Mouse (Mus musculus) stomach, postnatal 0 days (tissue): Measurements from ENCODE around the gene Mertk. TPM values are rescaled to one million over a fixed set of nuclear protein-coding genes. Genes with fewer than 3 reads are reported as not detected.

Experiments
- ATAC-seq: fragments of 200-750 bp; cut with Nextera tagmentation; 2 replicates; pipeline ENCODE4 v1.8.0; 2017; ENCODE audit not compliant: low FRiP score, low TSS enrichment
- DNase-seq: peaks from one replicate; pipeline ENCODE4 v3.0.0-alpha.2; 2016; ENCODE audit warnings: low spot score
- H3K27ac ChIP-seq: fragments of 300-500 bp; sonication (generic); replicated peaks from 2 replicates; pipeline ENCODE4 v1.5.1; 2014; ENCODE audit warnings: mild to moderate bottlenecking, control low read depth
- H3K27me3 ChIP-seq: fragments of 300-500 bp; sonication (generic); 2 replicates; pipeline ENCODE4 v1.6.1; 2014; ENCODE audit warnings: low read length; ENCODE audit not compliant: control insufficient read depth, insufficient read depth
- H3K36me3 ChIP-seq: fragments of 300-500 bp; sonication (generic); 2 replicates; pipeline ENCODE4 v1.6.1; 2014; ENCODE audit warnings: low read length, mixed read lengths; ENCODE audit not compliant: control insufficient read depth, insufficient read depth
- H3K4me1 ChIP-seq: fragments of 300-500 bp; sonication (generic); replicated peaks from 2 replicates; pipeline ENCODE4 v1.6.1; 2014; ENCODE audit warnings: antibody characterized with exemption; ENCODE audit not compliant: control insufficient read depth, insufficient read depth
- H3K4me2 ChIP-seq: fragments of 300-500 bp; sonication (generic); replicated peaks from 2 replicates; pipeline ENCODE4 v1.6.1; 2014; ENCODE audit warnings: low read depth, mild to moderate bottlenecking, control low read depth, moderate library complexity
- H3K4me3 ChIP-seq: fragments of 300-500 bp; sonication (generic); 2 replicates; pipeline ENCODE4 v1.5.1; 2014; ENCODE audit warnings: low read depth, low read length, control low read depth
- H3K9ac ChIP-seq: fragments of 300-500 bp; sonication (generic); 2 replicates; pipeline ENCODE4 v1.6.1; 2014; ENCODE audit warnings: mild to moderate bottlenecking, low read length, control low read depth, mixed read lengths
- H3K9me3 ChIP-seq: fragments of 300-500 bp; sonication (generic); 2 replicates; pipeline ENCODE4 v1.6.1; 2016; ENCODE audit warnings: low read length; ENCODE audit not compliant: control insufficient read depth
- CTCF ChIP-seq: IDR thresholded peaks from 2 replicates; pipeline ENCODE4 v1.5.1; 2016; ENCODE audit warnings: antibody characterized with exemption, low read depth, mild to moderate bottlenecking, moderate library complexity
- EP300 ChIP-seq: optimal IDR thresholded peaks from 2 replicates; pipeline ENCODE3; 2016; ENCODE audit warnings: antibody characterized with exemption
- WGBS: fragments of 180-500 bp; shearing (Covaris S2); extraction: QIAGEN DNeasy Blood & Tissue Kit; methylation state at CpG from one replicate; pipeline ENCODE4 v1.1.7; 2014; 5-methylcytosine and 5-hydroxymethylcytosine counted together
- polyA plus RNA-seq: library from polyadenylated mRNA; unstranded; fragments of >200 nt; fragmentation: Nextera tagmentation; extraction: Ambion mirVana; gene quantifications from 2 replicates; pipeline ENCODE4 v1.2.1, GENCODE M21; 2015

Mertk gene
- polyA plus RNA-seq, 1 experiment from 2014 or later: 1.6 TPM

GRCm38 (mm10) chr2:128771750-128772338, 73.1 kb downstream of the Mertk start:
- ATAC-seq: no peak

DNA sequence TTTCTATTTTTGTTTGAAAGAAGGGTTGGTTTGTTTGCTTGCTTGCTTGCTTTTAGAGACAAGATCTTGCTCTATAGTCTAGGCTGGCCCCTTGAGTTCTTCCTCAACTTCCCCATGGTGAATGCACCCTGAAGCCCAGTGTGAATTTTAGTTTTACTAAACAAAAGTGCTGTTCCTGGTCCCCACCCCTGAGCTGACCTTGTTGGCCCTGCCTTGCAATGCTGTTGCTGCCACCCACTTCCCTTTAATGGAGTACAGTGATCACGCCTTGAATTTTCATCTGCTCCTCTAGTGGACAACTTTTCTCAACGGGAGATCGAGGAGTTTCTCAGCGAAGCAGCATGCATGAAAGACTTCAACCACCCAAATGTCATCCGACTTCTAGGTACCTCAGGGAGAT, 83.5 kb downstream of the Mertk start:
- H3K9ac ChIP-seq: no peak overlapping the region
- no peaks in the 10 kb centered on the region for H3K36me3 ChIP-seq
- H3K4me2 ChIP-seq: no peak overlapping the region
- H3K27me3 ChIP-seq: no peaks in the 10 kb centered on the region
- no peaks in the 10 kb centered on the region for H3K4me1 ChIP-seq
- TF ChIP-seq CTCF (no peak), EP300 (no peak)
- DNase-seq: no peak
- 84% methylated on average over 5 of the region's 5 CpGs for WGBS
- no peak overlapping the region for H3K27ac ChIP-seq
- H3K9me3 ChIP-seq: no peaks in the 10 kb centered on the region
- no peak for ATAC-seq
- no peak overlapping the region for H3K4me3 ChIP-seq

More at GRCm38 (mm10) chr2:128771750-128772338, 73.1 kb downstream of the Mertk start:
- H3K36me3 ChIP-seq: no peaks in the 10 kb centered on the region
- H3K27me3 ChIP-seq: no peaks in the 10 kb centered on the region
- no peaks in the 10 kb centered on the region for H3K4me1 ChIP-seq
- WGBS: 89% methylated on average over 7 of the region's 7 CpGs
- no peak overlapping the region for H3K27ac ChIP-seq
- no peak overlapping the region for H3K9ac ChIP-seq
- H3K4me2 ChIP-seq: no peak overlapping the region
- no peak for DNase-seq
- no peaks in the 10 kb centered on the region for H3K9me3 ChIP-seq
- TF ChIP-seq EP300: no peak
- TF ChIP-seq CTCF: no peak
- H3K4me3 ChIP-seq: no peak overlapping the region

DNA sequence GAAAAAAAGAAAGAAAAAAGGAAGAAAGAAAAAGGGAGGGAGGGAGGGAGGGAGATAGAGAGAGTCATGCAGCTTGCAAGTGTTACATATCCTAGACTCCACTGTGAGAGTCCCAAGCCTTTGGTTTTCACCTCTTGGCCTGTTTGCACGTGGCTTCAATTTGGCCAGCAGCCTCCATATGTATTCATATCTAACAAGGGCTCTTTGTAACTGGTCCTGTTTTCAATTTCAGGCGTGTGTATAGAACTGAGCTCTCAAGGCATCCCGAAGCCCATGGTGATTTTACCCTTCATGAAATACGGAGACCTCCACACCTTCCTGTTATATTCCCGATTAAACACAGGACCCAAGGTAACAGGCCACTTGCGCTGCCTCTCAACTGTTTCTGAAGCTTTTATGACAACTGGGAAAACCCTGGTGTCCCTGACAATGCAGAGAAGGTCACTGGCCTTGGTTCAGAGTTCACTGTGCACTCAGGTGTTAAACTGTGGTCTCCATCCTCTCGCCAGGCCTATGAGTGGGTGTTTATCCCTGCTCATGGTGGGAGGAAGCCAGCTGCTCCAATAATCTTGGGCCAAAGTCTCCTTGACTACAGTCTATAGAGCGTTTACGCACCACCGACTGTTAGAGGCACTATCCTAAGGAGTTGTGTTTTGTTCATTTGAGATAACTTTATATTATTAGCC, 85.0 kb downstream of the Mertk start:
- Histone ChIP-seq H3K4me3 (no peak overlapping the region), H3K36me3 (no peaks in the 10 kb centered on the region), H3K4me2 (no peak overlapping the region), H3K27ac (no peak overlapping the region), H3K4me1 (no peaks in the 10 kb centered on the region), H3K9ac (no peak overlapping the region), H3K27me3 (no peaks in the 10 kb centered on the region), H3K9me3 (no peaks in the 10 kb centered on the region)
- DNase-seq (no peak), ATAC-seq (no peak)
- TF ChIP-seq CTCF (no peak), EP300 (no peak)
- 89% methylated on average over 10 of the region's 10 CpGs for WGBS

- Histone ChIP-seq H3K27ac (no peak overlapping the region), H3K4me3 (no peak overlapping the region), H3K4me2 (no peak overlapping the region), H3K9ac (no peak overlapping the region), H3K9me3 (no peaks in the 10 kb centered on the region), H3K36me3 (no peaks in the 10 kb centered on the region), H3K27me3 (no peaks in the 10 kb centered on the region), H3K4me1 (no peaks in the 10 kb centered on the region)
- ATAC-seq: no peak
- WGBS: 93% methylated on average over 7 of the region's 7 CpGs
- TF ChIP-seq EP300 (no peak), CTCF (no peak)
- no peak for DNase-seq
Observed at GRCm38 (mm10) chr2:128784814-128785213, 86.1 kb downstream of the Mertk start.

DNA sequence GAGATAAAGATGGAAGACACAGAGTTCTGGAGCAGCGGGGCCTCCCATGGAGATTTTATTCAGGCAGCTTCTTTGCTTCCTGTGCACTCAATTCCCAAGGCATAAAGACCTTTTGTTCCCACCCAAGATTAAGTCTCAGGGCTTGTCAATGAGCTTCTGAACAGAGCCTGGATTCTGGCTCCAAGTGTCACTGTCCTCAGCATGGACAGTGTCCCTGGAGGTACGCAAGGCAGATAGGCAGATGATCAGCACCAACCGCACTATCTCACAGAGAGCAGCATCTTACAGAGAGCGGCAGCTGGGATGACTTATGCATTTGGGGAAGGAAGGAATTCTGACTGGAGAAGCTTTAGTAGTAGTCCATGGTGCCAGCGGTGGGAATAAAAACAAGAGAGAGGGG, 87.6 kb downstream of the Mertk start:
- H3K4me2 ChIP-seq: no peak overlapping the region
- DNase-seq (no peak), ATAC-seq (no peak)
- H3K9ac ChIP-seq: no peak overlapping the region
- H3K27ac ChIP-seq: no peak overlapping the region
- no peak overlapping the region for H3K4me3 ChIP-seq
- no peaks in the 10 kb centered on the region for H3K9me3 ChIP-seq
- H3K36me3 ChIP-seq: no peaks in the 10 kb centered on the region
- H3K4me1 ChIP-seq: no peaks in the 10 kb centered on the region
- no peaks in the 10 kb centered on the region for H3K27me3 ChIP-seq
- 83% methylated on average over 5 of the region's 5 CpGs for WGBS
- TF ChIP-seq CTCF (no peak), EP300 (no peak)

DNA sequence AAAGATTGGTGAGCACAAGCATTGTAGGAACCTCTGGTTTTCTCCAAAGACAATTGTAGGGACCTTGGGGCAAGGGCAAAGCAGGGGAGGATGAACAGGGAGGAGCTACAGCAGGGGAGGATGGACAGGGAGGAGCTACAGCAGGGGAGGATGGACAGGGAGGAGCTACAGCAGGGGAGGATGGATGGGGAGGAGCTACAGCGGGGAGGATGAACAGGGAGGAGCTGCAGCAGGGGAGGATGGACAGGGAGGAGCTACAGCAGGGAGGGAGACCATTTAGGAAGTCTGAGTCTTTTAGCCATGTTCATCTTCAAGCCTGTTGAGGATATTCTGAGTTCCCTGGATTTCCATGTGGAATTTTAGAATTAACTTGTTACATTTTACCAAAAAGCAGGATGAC, 88.0 kb downstream of the Mertk start:
- Histone ChIP-seq H3K4me1 (no peaks in the 10 kb centered on the region), H3K9ac (no peak overlapping the region), H3K4me3 (no peak overlapping the region), H3K27me3 (no peaks in the 10 kb centered on the region), H3K27ac (no peak overlapping the region), H3K4me2 (no peak overlapping the region), H3K9me3 (no peaks in the 10 kb centered on the region), H3K36me3 (no peaks in the 10 kb centered on the region)
- 80% methylated on average over 1 of the region's 1 CpGs for WGBS
- no peak for DNase-seq
- no peak for ATAC-seq
- TF ChIP-seq EP300 (no peak), CTCF (no peak)
